Mouse (Mus musculus): ENCODE measurements around the gene Cog3.
A peak's percentile ranks its signal among the peaks of the same experiment; 100 is the strongest.
"Not testable (repeated sequence)": the region's sequence is repeated elsewhere in the genome, so short reads cannot be mapped to it uniquely, and the experiment has no call there.

Cog3 gene

GRCm38 (mm10) chr14:75753991-75754817 is at the start of gene Cog3:
TSS of gene Cog3 (minus strand) at chr14:75754517.
- peak; percentile 94 for DNase-seq (ENCODE audit: low spot score)

GRCm38 (mm10) chr14:75797769-75798386 is 43.6 kb upstream of the Cog3 start:
- DNase-seq (ENCODE audit: low spot score) = no peak

DNA sequence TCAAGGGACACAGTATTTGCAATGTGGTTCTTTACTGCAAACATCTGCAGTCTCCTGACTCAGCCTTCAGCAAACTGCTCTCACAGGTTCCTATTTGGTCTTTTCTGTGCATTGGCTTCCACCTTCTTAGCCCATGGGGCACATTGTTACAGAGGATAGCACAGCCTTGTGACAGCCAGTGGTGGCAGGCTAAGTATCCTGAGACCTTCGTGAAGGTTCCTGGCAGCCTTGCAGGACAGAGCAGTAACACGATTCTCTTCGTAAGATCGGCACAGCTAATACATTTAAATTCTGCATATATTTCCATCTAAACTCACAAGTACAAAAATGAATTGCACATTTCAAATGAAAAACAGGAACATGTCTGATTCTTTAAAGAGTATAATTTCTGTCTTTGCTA is 41.6 kb upstream of the Cog3 start:
- no peak for DNase-seq (ENCODE audit: low spot score)

- no peak for DNase-seq (ENCODE audit: low spot score)
These were observed 40.4 kb upstream of the Cog3 start for GRCm38 (mm10) chr14:75794726-75795125.

GRCm38 (mm10) chr14:75794324-75794723 is 40.0 kb upstream of the Cog3 start:
- no peak for DNase-seq (ENCODE audit: low spot score)

GRCm38 (mm10) chr14:75793110-75793509 is 38.8 kb upstream of the Cog3 start:
- DNase-seq (ENCODE audit: low spot score) = no peak

- DNase-seq (ENCODE audit: low spot score) = no peak
These were observed 37.1 kb upstream of the Cog3 start for GRCm38 (mm10) chr14:75791372-75791771.

DNA sequence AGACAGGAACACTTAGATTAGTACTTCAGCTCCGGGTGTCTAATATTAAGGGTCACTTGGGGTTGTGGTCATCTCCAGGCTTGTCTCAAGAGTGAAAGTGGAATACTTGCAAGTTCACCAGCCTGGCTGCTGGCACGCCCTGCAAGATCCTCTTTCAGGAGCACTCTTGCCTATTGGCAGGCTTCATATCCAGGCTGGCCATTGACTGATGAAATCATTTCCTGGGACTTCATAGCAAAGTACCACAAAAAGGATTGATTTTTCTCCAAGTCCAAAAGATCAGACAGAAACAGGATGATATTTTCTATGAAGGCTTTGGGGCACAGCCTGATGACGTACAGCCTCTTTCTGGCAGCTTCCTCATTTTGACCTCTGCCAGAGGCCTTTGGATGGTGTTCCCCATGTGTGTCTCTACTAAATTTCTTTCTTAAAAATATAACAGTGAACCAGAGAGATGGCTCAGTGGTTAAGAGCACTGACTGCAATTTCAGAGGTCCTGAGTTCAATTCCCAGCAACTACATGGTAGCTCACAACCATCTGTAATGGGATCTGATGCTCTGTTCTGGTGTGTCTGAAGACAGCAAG is 36.2 kb upstream of the Cog3 start:
- no peak for DNase-seq (ENCODE audit: low spot score)

DNA sequence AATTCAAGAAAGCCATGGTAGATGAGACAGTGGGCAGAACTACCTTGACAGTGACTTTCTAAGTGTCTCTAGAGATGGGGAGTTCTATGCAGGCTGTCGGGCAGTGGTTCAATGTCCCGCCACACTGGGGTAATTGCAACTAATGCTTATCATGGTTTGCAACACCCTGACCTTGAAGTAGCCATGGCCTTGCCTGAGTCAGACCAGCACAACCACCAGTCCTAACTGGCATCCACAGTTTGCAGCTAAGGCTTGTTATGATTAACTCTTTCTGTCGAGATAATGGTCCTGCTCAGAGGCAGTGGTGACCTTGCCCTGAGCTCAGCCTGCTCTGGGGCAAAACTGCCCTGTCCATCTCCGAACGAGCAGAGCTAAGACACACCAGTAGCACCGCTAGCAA is 35.0 kb upstream of the Cog3 start:
- DNase-seq (ENCODE audit: low spot score) = peak; percentile 86

DNA sequence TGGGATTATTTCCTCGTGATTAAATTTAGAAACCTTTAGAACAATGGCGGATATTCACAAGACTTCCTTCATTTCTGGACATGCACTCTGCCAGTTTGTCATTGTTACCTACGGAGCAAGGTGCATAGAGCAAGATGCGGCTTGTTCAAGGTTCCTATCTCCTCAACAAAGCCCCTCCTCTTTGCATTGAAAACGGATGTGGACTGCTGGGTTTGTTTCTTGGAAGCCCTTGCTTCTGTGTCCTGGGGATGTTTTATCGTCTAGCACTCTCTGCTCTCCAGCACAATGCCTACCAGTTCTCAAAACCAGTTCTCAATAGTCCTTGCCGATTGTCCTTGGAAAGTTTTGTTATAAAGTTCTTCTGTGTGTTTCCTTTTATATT is 33.5 kb upstream of the Cog3 start:
- DNase-seq (ENCODE audit: low spot score) = no peak

DNA sequence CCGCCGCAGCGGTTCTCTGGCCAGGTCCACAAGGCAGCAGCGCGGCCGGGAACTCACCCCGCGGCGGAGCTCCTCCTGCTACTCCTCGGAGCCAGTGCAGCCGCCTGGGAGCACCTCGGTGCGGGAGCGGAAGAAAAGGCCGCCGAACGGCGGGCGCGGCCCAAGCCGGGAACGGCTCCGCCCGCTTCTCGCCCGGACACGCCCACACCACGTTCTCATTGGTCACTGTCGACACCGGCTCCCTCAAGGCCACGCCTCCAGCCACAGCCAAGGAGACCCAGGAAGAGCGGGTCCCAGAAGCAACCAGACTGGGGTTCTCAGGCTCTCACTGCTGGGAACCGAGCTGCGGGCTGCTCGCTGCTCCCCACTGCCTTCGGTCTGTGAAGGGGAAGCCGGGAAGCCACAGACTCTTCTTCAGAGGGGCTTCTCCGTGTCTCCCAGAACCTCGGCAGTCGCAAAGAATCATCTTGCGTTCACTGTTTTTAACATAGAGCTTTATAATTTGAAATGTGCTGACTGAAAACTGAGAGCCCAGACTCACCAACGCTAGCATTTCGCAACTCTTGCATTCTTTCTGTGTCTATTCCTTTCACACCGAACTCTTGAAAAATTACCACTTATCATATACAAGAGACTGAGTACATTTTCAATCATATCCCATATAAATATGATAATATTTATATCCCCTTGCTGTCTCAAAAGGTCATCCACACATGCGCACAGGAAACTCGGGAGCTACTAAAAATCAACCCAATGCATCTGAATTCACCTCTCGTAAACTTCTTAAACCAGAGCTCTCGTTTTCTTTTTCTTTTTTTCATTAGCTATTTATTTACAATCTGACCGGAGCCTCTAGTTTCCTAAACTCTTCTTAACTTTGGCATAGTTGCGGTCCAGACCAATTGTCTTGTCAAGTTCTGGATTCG is 32.8 kb upstream of the Cog3 start, which contains the start of gene Slc25a30:
TSS of gene Slc25a30 (minus strand) at position 170 of the 926 bp plus-strand sequence.
- peak; percentile 97 for DNase-seq (ENCODE audit: low spot score)

DNA sequence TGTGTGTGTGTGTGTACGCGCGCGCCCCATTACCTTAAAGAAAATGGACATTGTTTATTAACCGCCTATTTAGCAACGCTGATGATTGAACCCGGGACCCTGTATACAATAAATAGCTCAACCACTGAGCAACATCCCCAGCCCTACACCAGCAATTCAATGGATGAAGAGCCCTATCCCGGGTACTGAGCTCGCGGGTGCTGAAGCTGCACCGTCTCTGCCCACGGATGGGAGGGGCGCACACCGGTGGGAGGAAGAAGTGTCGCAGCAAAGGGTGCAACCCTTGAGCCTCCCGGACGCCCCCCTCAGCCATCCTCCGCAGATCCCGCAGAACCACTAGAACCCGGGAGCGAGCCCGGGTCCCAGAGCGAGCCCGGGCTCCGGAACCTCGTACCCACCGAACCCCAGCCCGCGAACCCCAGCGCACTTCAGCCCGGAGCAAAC is 32.1 kb upstream of the Cog3 start:
- DNase-seq (ENCODE audit: low spot score) = peak; percentile 13

DNA sequence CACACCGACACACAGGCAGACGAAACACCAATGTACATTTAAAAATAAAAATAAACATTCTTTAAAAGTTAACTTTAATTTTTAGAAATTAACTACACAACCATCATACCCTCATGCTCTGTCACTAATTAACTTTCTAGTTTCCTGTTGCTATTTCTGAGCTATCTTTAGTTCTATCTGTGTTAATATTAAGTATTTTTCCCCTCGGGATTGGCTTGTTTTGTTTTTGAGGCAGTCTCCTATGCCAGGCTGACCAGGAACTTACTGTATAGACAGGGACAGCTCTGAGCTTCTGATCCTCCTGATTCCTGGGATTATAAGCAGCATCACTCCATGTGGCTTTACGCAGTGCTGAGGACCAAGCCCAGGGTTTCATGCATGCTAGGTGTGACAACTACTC is 25.6 kb upstream of the Cog3 start:
- no peak for DNase-seq (ENCODE audit: low spot score)

DNA sequence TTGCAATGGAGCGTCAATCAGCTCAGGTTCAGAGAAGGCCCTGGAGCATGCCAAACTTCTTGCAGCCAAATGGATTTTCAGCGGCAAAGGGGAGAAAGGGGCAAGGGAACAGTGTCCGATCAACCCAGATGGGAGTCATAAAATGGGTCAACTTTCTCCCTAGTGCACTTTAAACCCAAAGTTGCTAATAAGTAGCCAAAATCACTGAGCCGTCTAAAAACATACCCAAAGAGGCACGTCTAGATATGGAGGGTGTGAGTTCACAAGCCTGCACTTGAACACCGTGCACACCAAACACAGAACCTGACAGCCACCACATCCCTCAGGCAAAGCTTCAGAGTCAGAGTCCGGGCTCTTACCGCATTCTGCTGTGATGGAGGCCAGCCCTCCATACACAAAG is 22.3 kb upstream of the Cog3 start:
- DNase-seq (ENCODE audit: low spot score) = no peak

GRCm38 (mm10) chr14:75773431-75773830 is 19.1 kb upstream of the Cog3 start:
- DNase-seq (ENCODE audit: low spot score) = peak; percentile 73

DNA sequence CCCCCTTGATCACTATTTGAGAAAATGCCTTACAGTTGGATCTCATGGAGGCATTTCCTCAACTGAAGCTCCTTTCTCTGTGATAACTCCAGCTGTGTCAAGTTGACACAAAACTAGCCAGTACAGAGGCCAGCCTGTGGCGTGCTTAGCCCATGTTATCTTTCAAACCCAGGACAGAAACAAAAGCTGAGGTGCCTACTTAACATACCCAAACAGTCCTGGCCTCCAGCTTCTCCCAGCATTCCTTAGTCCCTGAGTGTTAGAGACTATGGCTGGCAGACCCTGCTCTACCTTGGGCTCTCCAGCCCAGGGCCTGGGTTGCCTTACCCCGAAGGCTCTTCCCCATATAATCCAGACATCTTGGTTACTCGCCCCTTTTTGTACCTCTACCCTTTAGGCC is 18.1 kb upstream of the Cog3 start:
- DNase-seq (ENCODE audit: low spot score) = not testable (repeated sequence)

GRCm38 (mm10) chr14:75771101-75771501 is 16.8 kb upstream of the Cog3 start:
- no peak for DNase-seq (ENCODE audit: low spot score)

DNA sequence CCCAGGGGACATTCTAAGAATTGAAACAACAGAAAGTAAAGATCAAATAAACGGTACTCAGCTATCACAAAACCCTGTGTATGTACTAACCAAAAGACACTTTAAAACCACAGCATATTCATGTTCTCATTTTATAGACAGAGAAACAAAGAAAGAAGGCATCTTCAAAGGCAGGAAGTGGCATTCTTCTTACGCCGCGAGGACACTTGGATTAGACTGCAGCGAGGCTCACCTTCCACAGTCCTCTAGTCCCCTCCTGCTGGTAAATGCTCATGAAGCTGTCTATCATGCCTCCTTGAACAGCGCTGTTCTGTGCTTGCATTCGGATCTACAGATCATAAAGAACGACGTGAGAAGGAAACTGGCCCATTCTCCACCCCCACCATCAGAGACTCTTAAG is 15.0 kb upstream of the Cog3 start:
- no peak for DNase-seq (ENCODE audit: low spot score)

DNA sequence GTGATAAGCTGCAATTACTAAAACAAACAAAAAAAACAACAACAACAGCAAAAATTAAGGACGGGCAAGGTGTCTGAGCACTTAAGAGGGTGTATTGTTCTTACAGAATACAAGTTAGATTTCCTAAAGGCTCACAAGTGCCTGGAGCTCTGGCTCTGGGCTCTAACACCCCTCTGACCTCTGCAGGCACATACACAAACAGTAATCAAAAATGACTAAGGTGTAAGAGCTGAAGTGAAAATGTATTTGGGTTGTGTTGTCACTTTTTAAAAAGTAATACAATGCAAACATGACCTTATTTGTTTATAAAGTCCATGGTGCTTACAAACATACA is 13.9 kb upstream of the Cog3 start:
- no peak for DNase-seq (ENCODE audit: low spot score)

DNA sequence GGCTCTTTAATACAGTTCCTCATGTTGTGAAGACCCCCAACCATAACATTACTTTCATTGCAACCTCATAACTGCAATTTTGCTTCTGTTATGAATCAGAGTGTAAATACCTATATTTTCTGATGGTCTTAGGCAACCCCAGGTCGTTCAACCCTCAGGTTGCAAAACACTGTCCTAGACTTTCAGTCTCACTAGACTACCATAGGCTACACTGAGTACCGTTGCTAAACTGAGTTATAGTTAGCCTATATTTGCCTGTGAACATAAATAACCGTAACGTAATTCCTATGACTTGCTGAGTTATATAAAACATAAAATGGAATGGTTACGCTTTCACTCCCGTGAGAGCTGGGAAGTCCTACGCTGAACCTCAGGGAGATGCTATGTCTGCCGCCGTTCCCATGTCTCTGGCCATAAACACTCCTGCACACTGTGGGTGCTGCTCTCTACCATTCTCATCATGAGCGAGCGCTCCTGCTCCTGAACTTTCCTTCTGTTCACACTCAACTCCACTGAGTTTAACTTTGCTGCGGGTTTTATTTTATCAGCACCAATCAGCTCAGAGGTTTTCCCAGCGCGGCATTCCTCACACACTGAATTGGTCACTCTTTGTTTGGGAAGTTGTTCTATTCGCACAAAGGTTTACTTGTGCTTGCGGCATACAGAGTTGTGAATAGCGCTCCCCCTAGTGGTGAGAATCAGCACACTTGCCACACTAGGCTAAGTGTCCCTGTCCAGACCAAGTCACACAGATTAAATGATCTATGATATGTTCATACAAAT is 13.4 kb upstream of the Cog3 start:
- no peak for DNase-seq (ENCODE audit: low spot score)

- DNase-seq (ENCODE audit: low spot score) = no peak
These were observed 6.9 kb upstream of the Cog3 start for GRCm38 (mm10) chr14:75761028-75761805.
